Mouse (Mus musculus) forebrain, embryonic 14.5 days (tissue): ENCODE measurements around the gene Gm3476. TPM values are rescaled to one million over a fixed set of nuclear protein-coding genes. Genes with fewer than 3 reads are reported as not detected.
"Not testable (repeated sequence)": the region's sequence is repeated elsewhere in the genome, so short reads cannot be mapped to it uniquely, and the experiment has no call there.

Source experiments
- ATAC-seq: fragments of 200-750 bp; cut with Nextera tagmentation; 2 replicates; pipeline ENCODE4 v1.8.0; 2017; ENCODE audit warnings: mild to moderate bottlenecking, moderate library complexity
- DNase-seq: peaks from one replicate; pipeline ENCODE4 v3.0.0-alpha.2; 2015; ENCODE audit warnings: low spot score
- H3K27ac ChIP-seq: fragments of 300-500 bp; sonication (generic); 2 replicates; pipeline ENCODE4 v1.5.1; 2014; ENCODE audit warnings: low read depth, mild to moderate bottlenecking, control low read depth, low read length, moderate library complexity
- H3K27me3 ChIP-seq: fragments of 300-500 bp; sonication (generic); replicated peaks from 2 replicates; pipeline ENCODE4 v1.6.1; 2014; ENCODE audit warnings: low read length, control low read depth, mixed read lengths; ENCODE audit not compliant: control insufficient read depth, insufficient read depth
- H3K36me3 ChIP-seq: fragments of 300-500 bp; sonication (generic); 2 replicates; pipeline ENCODE4 v1.6.1; 2014; ENCODE audit warnings: low read length, control low read depth; ENCODE audit not compliant: control insufficient read depth, insufficient read depth
- H3K4me1 ChIP-seq: fragments of 300-500 bp; sonication (generic); 2 replicates; pipeline ENCODE4 v1.6.1; 2014; ENCODE audit warnings: antibody characterized with exemption, low read length, control low read depth; ENCODE audit not compliant: control insufficient read depth, insufficient read depth
- H3K4me2 ChIP-seq: fragments of 300-500 bp; sonication (generic); 2 replicates; pipeline ENCODE4 v1.6.1; 2014; ENCODE audit warnings: mild to moderate bottlenecking, control low read depth, low read length
- H3K4me3 ChIP-seq: fragments of 300-500 bp; sonication (generic); 2 replicates; pipeline ENCODE4 v1.5.1; 2014; ENCODE audit warnings: low read depth, low read length, control low read depth
- H3K9ac ChIP-seq: fragments of 300-500 bp; sonication (generic); 2 replicates; pipeline ENCODE4 v1.6.1; 2014; ENCODE audit warnings: mild to moderate bottlenecking, low read length, control low read depth, moderate library complexity
- H3K9me3 ChIP-seq: fragments of 300-500 bp; sonication (generic); replicated peaks from 2 replicates; pipeline ENCODE4 v1.6.1; 2016; ENCODE audit warnings: low read length, control low read depth, mixed read lengths; ENCODE audit not compliant: control insufficient read depth
- WGBS: fragments of 180-500 bp; shearing (Covaris S2); extraction: QIAGEN DNeasy Blood & Tissue Kit; methylation state at CpG from one replicate; pipeline ENCODE4 v1.1.7; 2014; 5-methylcytosine and 5-hydroxymethylcytosine counted together
- polyA plus RNA-seq: library from polyadenylated mRNA; unstranded; fragments of >200 nt; fragmentation: Nextera tagmentation; extraction: Ambion mirVana; gene quantifications from 2 replicates; pipeline ENCODE4 v1.2.1, GENCODE M21; 2014

Gene Gm3476
- not detected in 2 replicates for polyA plus RNA-seq

GRCm38 (mm10) chr14:6125707-6126106 lies at the start of gene Gm3476:
Gene Gm3476 (minus strand): TSS chr14:6125807.
- not testable (repeated sequence) for ATAC-seq, DNase-seq, H3K36me3 ChIP-seq, H3K27ac ChIP-seq, H3K27me3 ChIP-seq, H3K4me3 ChIP-seq, H3K4me2 ChIP-seq, H3K9me3 ChIP-seq, H3K9ac ChIP-seq, H3K4me1 ChIP-seq
- no CpG with 5 or more reads among the region's 1 CpGs for WGBS

DNA sequence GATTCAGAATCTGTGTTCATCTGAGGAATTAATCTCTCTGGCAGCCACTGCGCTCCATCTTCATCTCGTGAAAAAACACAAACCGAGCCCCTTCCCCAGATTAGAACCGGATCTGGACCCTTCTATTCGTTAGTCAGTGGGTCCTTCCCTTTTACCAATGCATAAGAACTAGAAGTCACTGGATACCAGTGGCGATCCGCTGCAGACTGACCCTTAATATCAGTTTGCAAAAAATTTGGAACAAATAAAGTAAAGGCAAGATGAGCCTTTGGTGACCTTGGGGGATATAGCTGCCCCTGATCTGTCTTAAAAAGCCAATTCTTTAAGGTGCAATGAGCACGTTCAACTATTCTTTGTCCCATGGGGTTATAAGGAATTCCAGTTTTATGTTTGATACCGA lies 37.9 kb upstream of the Gm3476 start:
- H3K4me3 ChIP-seq, H3K36me3 ChIP-seq, ATAC-seq, H3K27ac ChIP-seq, H3K27me3 ChIP-seq, H3K9ac ChIP-seq, H3K4me2 ChIP-seq, H3K9me3 ChIP-seq, DNase-seq, H3K4me1 ChIP-seq: not testable (repeated sequence)
- 97% methylated on average over 3 of the region's 9 CpGs for WGBS

GRCm38 (mm10) chr14:6161085-6161484 lies 35.5 kb upstream of the Gm3476 start:
- H3K9me3 ChIP-seq, H3K4me2 ChIP-seq, H3K4me3 ChIP-seq, H3K36me3 ChIP-seq, ATAC-seq, H3K27ac ChIP-seq, H3K9ac ChIP-seq, H3K4me1 ChIP-seq, DNase-seq, H3K27me3 ChIP-seq: not testable (repeated sequence)
- no CpG with 5 or more reads among the region's 1 CpGs for WGBS

DNA sequence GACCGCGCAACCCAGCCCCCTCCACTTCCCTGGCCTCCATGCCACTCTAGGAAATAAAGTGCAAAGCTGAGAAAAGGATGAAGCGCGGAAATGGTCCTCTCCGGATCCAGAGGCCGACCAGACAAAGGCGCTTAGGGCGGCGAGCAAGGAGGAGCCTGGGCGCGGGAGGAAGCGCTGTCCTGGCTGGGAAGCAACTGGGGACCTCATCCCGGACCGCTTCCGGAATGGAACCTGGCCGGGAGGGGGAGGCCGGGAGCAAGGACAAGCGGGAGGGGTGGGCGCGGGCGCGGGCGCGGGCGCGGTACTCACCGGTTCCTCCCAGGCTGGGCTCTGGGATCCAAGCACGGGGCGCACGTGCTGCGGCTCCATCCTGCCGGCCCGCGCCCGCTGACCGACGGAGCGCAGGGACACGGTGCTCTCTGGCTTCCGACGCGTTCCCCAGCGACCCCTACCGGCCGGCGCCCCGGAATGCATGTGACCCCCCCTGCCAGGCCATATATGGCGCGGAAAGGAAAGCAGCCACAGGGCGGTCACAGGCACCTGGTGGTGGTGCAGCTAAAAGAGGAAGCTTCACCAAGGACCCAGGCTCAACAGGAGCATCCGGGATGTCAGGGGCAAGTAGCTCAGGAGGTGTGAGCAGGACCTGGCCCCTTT lies 17.2 kb downstream of the Gm3476 start, which contains the start of gene Gm3468:
Gm3468 (minus strand) TSS at position 394 of the 654 bp plus-strand sequence.
- H3K9me3 ChIP-seq, H3K27me3 ChIP-seq: not testable (repeated sequence)
- WGBS = 0% methylated on average over 31 of the region's 51 CpGs

DNA sequence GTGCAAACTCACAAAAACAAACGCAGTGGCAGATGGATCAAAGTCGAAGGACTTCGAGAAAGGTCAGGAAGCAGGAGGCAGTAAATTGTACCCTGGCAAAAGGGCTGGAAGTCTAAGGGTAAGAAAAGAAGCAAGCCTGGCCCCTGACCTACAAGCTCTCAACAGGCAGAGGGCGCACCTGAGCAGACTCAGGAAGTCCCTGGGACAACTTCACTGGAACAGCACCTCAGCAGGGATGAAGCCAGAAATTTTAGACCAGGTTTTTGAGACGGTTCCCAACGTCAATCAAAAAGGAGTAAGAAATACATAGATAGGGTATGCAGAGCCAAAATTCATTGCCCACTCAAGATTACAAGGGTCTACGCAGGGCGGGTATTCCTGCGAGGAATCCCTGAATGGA lies 18.1 kb downstream of the Gm3476 start:
- ATAC-seq, H3K27ac ChIP-seq, H3K4me1 ChIP-seq, H3K27me3 ChIP-seq, H3K9me3 ChIP-seq, H3K36me3 ChIP-seq, H3K9ac ChIP-seq: not testable (repeated sequence)
- Histone ChIP-seq H3K4me3 (peak overlapping the region; percentile 32; the same call in 1 of the 2 replicates), H3K4me2 (peak overlapping the region; percentile 43)
- DNase-seq = peak; percentile 17
- 5% methylated on average over 8 of the region's 9 CpGs for WGBS

More for the DNA sequence above, 17.2 kb downstream of the Gm3476 start, which contains the start of gene Gm3468:
- peak within 1 kb of the TSS; percentile 32 for H3K4me3 ChIP-seq
- ATAC-seq (peak; percentile 93), DNase-seq (peak; percentile 50)
- 0 out of 2 replicates have a peak within 1 kb of the TSS, but pooled peaks have one; percentile 8 for H3K9ac ChIP-seq
- H3K36me3 ChIP-seq, H3K27ac ChIP-seq, H3K4me1 ChIP-seq: not testable (repeated sequence)
- peak within 1 kb of the TSS; percentile 43 for H3K4me2 ChIP-seq

DNA sequence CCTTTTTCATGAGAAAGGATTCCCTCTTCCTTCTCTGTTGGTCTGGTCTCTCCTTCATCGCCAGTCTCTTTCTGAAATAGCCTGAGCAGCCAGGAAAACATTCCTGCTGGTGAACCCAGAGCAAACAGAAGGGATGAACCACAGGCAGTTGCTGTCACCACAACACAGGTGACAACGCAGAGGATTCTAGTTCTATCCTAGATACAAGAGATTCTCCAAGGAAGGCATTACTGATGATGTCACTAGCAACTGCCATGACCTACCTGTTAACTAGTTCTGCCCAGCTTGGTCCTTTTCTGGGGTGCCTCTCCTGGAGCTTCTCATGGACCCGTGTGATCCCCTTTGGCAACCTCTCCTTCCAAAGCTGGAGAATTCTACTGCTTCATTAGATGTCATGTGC lies 31.8 kb downstream of the Gm3476 start, which contains the start of gene Gm8206:
Gm8206 (minus strand) TSS at position 101 of the 400 bp plus-strand sequence.
- H3K4me3 ChIP-seq, H3K4me2 ChIP-seq, H3K36me3 ChIP-seq, H3K27me3 ChIP-seq, DNase-seq, H3K27ac ChIP-seq, ATAC-seq, H3K4me1 ChIP-seq, H3K9ac ChIP-seq, H3K9me3 ChIP-seq: not testable (repeated sequence)
- 93% methylated on average over 2 of the region's 3 CpGs for WGBS

DNA sequence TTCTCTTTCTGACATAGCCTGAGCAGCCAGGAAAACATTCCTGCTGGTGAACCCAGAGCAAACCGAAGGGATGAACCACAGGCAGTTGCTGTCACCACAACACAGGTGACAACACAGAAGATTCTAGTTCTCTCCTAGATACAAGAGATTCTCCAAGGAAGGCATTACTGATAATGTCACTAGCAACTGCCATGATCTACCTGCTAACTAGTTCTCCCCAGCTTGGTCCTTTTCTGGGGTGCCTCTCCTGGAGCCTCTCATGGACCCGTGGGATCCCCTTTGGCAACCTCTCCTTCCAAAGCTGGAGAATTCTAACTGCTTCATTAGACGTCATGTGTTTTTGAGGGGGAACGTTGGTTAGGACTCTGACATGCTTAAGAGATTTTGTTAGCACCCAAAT lies 67.4 kb downstream of the Gm3476 start, which contains the start of gene Gm6337:
Gm6337 (minus strand) TSS at position 101 of the 400 bp plus-strand sequence.
- not testable (repeated sequence) for H3K36me3 ChIP-seq, H3K9ac ChIP-seq, H3K27me3 ChIP-seq, H3K4me1 ChIP-seq, H3K4me3 ChIP-seq, DNase-seq, H3K27ac ChIP-seq, H3K9me3 ChIP-seq, H3K4me2 ChIP-seq, ATAC-seq
- WGBS = 85% methylated on average over 3 of the region's 4 CpGs

Other genes starting within 250 kb of the Gm3476 start
- 0.32 and 0.51 TPM in 2 replicates for gene Gm8237, start 245.4 kb downstream of the Gm3476 start, polyA plus RNA-seq
- 1.0 and 1.5 TPM in 2 replicates for gene Gm3248, start 164.1 kb downstream of the Gm3476 start, polyA plus RNA-seq
- not detected in 2 replicates for gene Gm3453, start 146.7 kb downstream of the Gm3476 start, polyA plus RNA-seq
- not detected in 2 replicates for gene Gm6337, start 67.5 kb downstream of the Gm3476 start, polyA plus RNA-seq
- gene Gm8206, start 31.9 kb downstream of the Gm3476 start, polyA plus RNA-seq = 2.7 and 4.0 TPM in 2 replicates
- gene Gm3468, start 17.1 kb downstream of the Gm3476 start, polyA plus RNA-seq = 2.6 and 3.2 TPM in 2 replicates
- gene Gm21560, start 93.5 kb upstream of the Gm3476 start, polyA plus RNA-seq = not detected in 2 replicates
- 4.6 and 6.8 TPM in 2 replicates for gene Gm3411, start 161.4 kb upstream of the Gm3476 start, polyA plus RNA-seq
- gene Gm21103, start 179.0 kb upstream of the Gm3476 start, polyA plus RNA-seq = not detected in 2 replicates
- not detected in 2 replicates for gene Gm3618, start 217.9 kb upstream of the Gm3476 start, polyA plus RNA-seq